Mouse (Mus musculus): ENCODE data around the gene Zcchc13. TPM values are rescaled to one million over a fixed set of nuclear protein-coding genes. Genes with fewer than 3 reads are reported as not detected.

Gene Zcchc13
- polyA plus RNA-seq (2015; fragmentation: Nextera tagmentation; extraction: Ambion mirVana): not detected in 2 replicates

GRCm38 (mm10) chrX:103630303-103630702 is at the start of gene Zcchc13:
Gene Zcchc13 (plus strand): TSS chrX:103630586.
- Histone ChIP-seq H3K9ac (ENCODE audit: low read length) (no peak within 1 kb of the TSS), H3K4me1 (ENCODE audit: control insufficient read depth, insufficient read depth, low read length) (no peaks in the 10 kb centered on the region), H3K27me3 (ENCODE audit: control insufficient read depth, insufficient read depth, low read length) (no peaks in the 10 kb centered on the region; the same call in 1 of the 2 replicates), H3K9me3 (replicated peaks; ENCODE audit: control insufficient read depth, low read length) (no peaks in the 10 kb centered on the region), H3K36me3 (ENCODE audit: control insufficient read depth, insufficient read depth, low read length) (no peaks in the 10 kb centered on the region), H3K4me2 (ENCODE audit: low read depth, low read length) (no peak within 1 kb of the TSS), H3K27ac (ENCODE audit: low read length) (no peak within 1 kb of the TSS), H3K4me3 (replicated peaks; ENCODE audit: low read length) (no peak within 1 kb of the TSS)
- 84% methylated on average over 12 of the region's 12 CpGs for WGBS
- ATAC-seq (ENCODE audit: insufficient read depth, low FRiP score): no peak

GRCm38 (mm10) chrX:103584262-103584661 is 46.1 kb upstream of the Zcchc13 start:
- Histone ChIP-seq H3K4me1 (ENCODE audit: control insufficient read depth, insufficient read depth, low read length) (no peaks in the 10 kb centered on the region), H3K27ac (ENCODE audit: low read length) (no peak overlapping the region), H3K27me3 (ENCODE audit: control insufficient read depth, insufficient read depth, low read length) (no peaks in the 10 kb centered on the region), H3K4me2 (ENCODE audit: low read depth, low read length) (no peak overlapping the region), H3K9ac (ENCODE audit: low read length) (no peak overlapping the region), H3K36me3 (ENCODE audit: control insufficient read depth, insufficient read depth, low read length) (no peaks in the 10 kb centered on the region), H3K9me3 (replicated peaks; ENCODE audit: control insufficient read depth, low read length) (no peaks in the 10 kb centered on the region), H3K4me3 (replicated peaks; ENCODE audit: low read length) (no peak overlapping the region)
- no peak for ATAC-seq (ENCODE audit: insufficient read depth, low FRiP score)
- 57% methylated on average over 1 of the region's 1 CpGs for WGBS

GRCm38 (mm10) chrX:103592056-103592455 is 38.3 kb upstream of the Zcchc13 start:
- Histone ChIP-seq H3K27ac (ENCODE audit: low read length) (no peak overlapping the region), H3K9ac (ENCODE audit: low read length) (no peak overlapping the region), H3K4me2 (ENCODE audit: low read depth, low read length) (no peak overlapping the region), H3K9me3 (replicated peaks; ENCODE audit: control insufficient read depth, low read length) (no peaks in the 10 kb centered on the region), H3K36me3 (ENCODE audit: control insufficient read depth, insufficient read depth, low read length) (no peaks in the 10 kb centered on the region; the same call in 1 of the 2 replicates), H3K4me1 (ENCODE audit: control insufficient read depth, insufficient read depth, low read length) (no peaks in the 10 kb centered on the region), H3K27me3 (ENCODE audit: control insufficient read depth, insufficient read depth, low read length) (no peaks in the 10 kb centered on the region), H3K4me3 (replicated peaks; ENCODE audit: low read length) (no peak overlapping the region)
- ATAC-seq (ENCODE audit: insufficient read depth, low FRiP score): no peak
- WGBS: 76% methylated on average over 6 of the region's 6 CpGs

GRCm38 (mm10) chrX:103602553-103602952 is 27.8 kb upstream of the Zcchc13 start:
- no peak overlapping the region for H3K27ac ChIP-seq (ENCODE audit: low read length)
- peak; percentile 60; the same call in 1 of the 2 replicates for ATAC-seq (ENCODE audit: insufficient read depth, low FRiP score)
- 0 out of 2 replicates have a peak, but pooled peaks cover 12% of the 10 kb centered on the region for H3K36me3 ChIP-seq (ENCODE audit: control insufficient read depth, insufficient read depth, low read length)
- no peak overlapping the region for H3K4me2 ChIP-seq (ENCODE audit: low read depth, low read length)
- H3K27me3 ChIP-seq (ENCODE audit: control insufficient read depth, insufficient read depth, low read length): no peaks in the 10 kb centered on the region
- H3K9me3 ChIP-seq (replicated peaks; ENCODE audit: control insufficient read depth, low read length): no peaks in the 10 kb centered on the region
- 87% methylated on average over 5 of the region's 5 CpGs for WGBS
- no peaks in the 10 kb centered on the region for H3K4me1 ChIP-seq (ENCODE audit: control insufficient read depth, insufficient read depth, low read length)
- no peak overlapping the region for H3K4me3 ChIP-seq (replicated peaks; ENCODE audit: low read length)
- H3K9ac ChIP-seq (ENCODE audit: low read length): no peak overlapping the region

- 80% methylated on average over 5 of the region's 5 CpGs for WGBS
Measured at GRCm38 (mm10) chrX:103604211-103604610, 26.2 kb upstream of the Zcchc13 start.

GRCm38 (mm10) chrX:103605473-103605872 is 24.9 kb upstream of the Zcchc13 start:
- ATAC-seq (ENCODE audit: insufficient read depth, low FRiP score): no peak
- H3K36me3 ChIP-seq (ENCODE audit: control insufficient read depth, insufficient read depth, low read length): 0 out of 2 replicates have a peak, but pooled peaks cover 10% of the 10 kb centered on the region

More at GRCm38 (mm10) chrX:103604211-103604610, 26.2 kb upstream of the Zcchc13 start:
- ATAC-seq (ENCODE audit: insufficient read depth, low FRiP score): no peak
- no peaks in the 10 kb centered on the region for H3K9me3 ChIP-seq (replicated peaks; ENCODE audit: control insufficient read depth, low read length)
- H3K4me3 ChIP-seq (replicated peaks; ENCODE audit: low read length): no peak overlapping the region
- H3K9ac ChIP-seq (ENCODE audit: low read length): no peak overlapping the region
- no peak overlapping the region for H3K4me2 ChIP-seq (ENCODE audit: low read depth, low read length)
- no peak overlapping the region for H3K27ac ChIP-seq (ENCODE audit: low read length)
- 0 out of 2 replicates have a peak, but pooled peaks cover 14% of the 10 kb centered on the region for H3K36me3 ChIP-seq (ENCODE audit: control insufficient read depth, insufficient read depth, low read length)
- H3K4me1 ChIP-seq (ENCODE audit: control insufficient read depth, insufficient read depth, low read length): no peaks in the 10 kb centered on the region
- no peaks in the 10 kb centered on the region for H3K27me3 ChIP-seq (ENCODE audit: control insufficient read depth, insufficient read depth, low read length)

GRCm38 (mm10) chrX:103610401-103610800 is 20.0 kb upstream of the Zcchc13 start:
- no peak overlapping the region for H3K4me2 ChIP-seq (ENCODE audit: low read depth, low read length)
- no peak overlapping the region for H3K4me3 ChIP-seq (replicated peaks; ENCODE audit: low read length)
- 0 out of 2 replicates have a peak, but pooled peaks cover 5% of the 10 kb centered on the region for H3K36me3 ChIP-seq (ENCODE audit: control insufficient read depth, insufficient read depth, low read length)
- no peak for ATAC-seq (ENCODE audit: insufficient read depth, low FRiP score)
- peaks cover under 1% of the 10 kb centered on the region; the same call in 1 of the 2 replicates for H3K4me1 ChIP-seq (ENCODE audit: control insufficient read depth, insufficient read depth, low read length)
- WGBS: 96% methylated on average over 5 of the region's 5 CpGs
- no peak overlapping the region for H3K27ac ChIP-seq (ENCODE audit: low read length)
- H3K27me3 ChIP-seq (ENCODE audit: control insufficient read depth, insufficient read depth, low read length): no peaks in the 10 kb centered on the region
- no peak overlapping the region for H3K9ac ChIP-seq (ENCODE audit: low read length)
- H3K9me3 ChIP-seq (replicated peaks; ENCODE audit: control insufficient read depth, low read length): no peaks in the 10 kb centered on the region

More at GRCm38 (mm10) chrX:103605473-103605872, 24.9 kb upstream of the Zcchc13 start:
- H3K27me3 ChIP-seq (ENCODE audit: control insufficient read depth, insufficient read depth, low read length): no peaks in the 10 kb centered on the region
- H3K4me3 ChIP-seq (replicated peaks; ENCODE audit: low read length): no peak overlapping the region
- H3K4me1 ChIP-seq (ENCODE audit: control insufficient read depth, insufficient read depth, low read length): no peaks in the 10 kb centered on the region
- 86% methylated on average over 8 of the region's 8 CpGs for WGBS
- H3K9me3 ChIP-seq (replicated peaks; ENCODE audit: control insufficient read depth, low read length): no peaks in the 10 kb centered on the region
- no peak overlapping the region for H3K27ac ChIP-seq (ENCODE audit: low read length)
- no peak overlapping the region for H3K9ac ChIP-seq (ENCODE audit: low read length)
- no peak overlapping the region for H3K4me2 ChIP-seq (ENCODE audit: low read depth, low read length)

GRCm38 (mm10) chrX:103611462-103611861 is 18.9 kb upstream of the Zcchc13 start:
- no peak overlapping the region for H3K4me3 ChIP-seq (replicated peaks; ENCODE audit: low read length)
- no peak overlapping the region for H3K9ac ChIP-seq (ENCODE audit: low read length)
- H3K4me1 ChIP-seq (ENCODE audit: control insufficient read depth, insufficient read depth, low read length): peaks cover 3% of the 10 kb centered on the region; the same call in 1 of the 2 replicates
- no peaks in the 10 kb centered on the region for H3K27me3 ChIP-seq (ENCODE audit: control insufficient read depth, insufficient read depth, low read length)
- H3K27ac ChIP-seq (ENCODE audit: low read length): no peak overlapping the region
- H3K4me2 ChIP-seq (ENCODE audit: low read depth, low read length): no peak overlapping the region
- H3K36me3 ChIP-seq (ENCODE audit: control insufficient read depth, insufficient read depth, low read length): 0 out of 2 replicates have a peak, but pooled peaks cover 4% of the 10 kb centered on the region
- ATAC-seq (ENCODE audit: insufficient read depth, low FRiP score): no peak
- WGBS: 96% methylated on average over 2 of the region's 2 CpGs
- no peaks in the 10 kb centered on the region for H3K9me3 ChIP-seq (replicated peaks; ENCODE audit: control insufficient read depth, low read length)

GRCm38 (mm10) chrX:103614700-103615233 is 15.6 kb upstream of the Zcchc13 start:
- no peak for ATAC-seq (ENCODE audit: insufficient read depth, low FRiP score)

More at GRCm38 (mm10) chrX:103614700-103615233, 15.6 kb upstream of the Zcchc13 start:
- no peaks in the 10 kb centered on the region for H3K9me3 ChIP-seq (replicated peaks; ENCODE audit: control insufficient read depth, low read length)
- no peak overlapping the region for H3K9ac ChIP-seq (ENCODE audit: low read length)
- no peak overlapping the region for H3K27ac ChIP-seq (ENCODE audit: low read length)
- H3K4me2 ChIP-seq (ENCODE audit: low read depth, low read length): no peak overlapping the region
- H3K27me3 ChIP-seq (ENCODE audit: control insufficient read depth, insufficient read depth, low read length): no peaks in the 10 kb centered on the region
- peaks cover 3% of the 10 kb centered on the region; the same call in 1 of the 2 replicates for H3K4me1 ChIP-seq (ENCODE audit: control insufficient read depth, insufficient read depth, low read length)
- H3K4me3 ChIP-seq (replicated peaks; ENCODE audit: low read length): no peak overlapping the region
- no peaks in the 10 kb centered on the region for H3K36me3 ChIP-seq (ENCODE audit: control insufficient read depth, insufficient read depth, low read length)
- WGBS: 93% methylated on average over 24 of the region's 24 CpGs
